Mouse (Mus musculus): ENCODE results near the gene Krt42.

DNA sequence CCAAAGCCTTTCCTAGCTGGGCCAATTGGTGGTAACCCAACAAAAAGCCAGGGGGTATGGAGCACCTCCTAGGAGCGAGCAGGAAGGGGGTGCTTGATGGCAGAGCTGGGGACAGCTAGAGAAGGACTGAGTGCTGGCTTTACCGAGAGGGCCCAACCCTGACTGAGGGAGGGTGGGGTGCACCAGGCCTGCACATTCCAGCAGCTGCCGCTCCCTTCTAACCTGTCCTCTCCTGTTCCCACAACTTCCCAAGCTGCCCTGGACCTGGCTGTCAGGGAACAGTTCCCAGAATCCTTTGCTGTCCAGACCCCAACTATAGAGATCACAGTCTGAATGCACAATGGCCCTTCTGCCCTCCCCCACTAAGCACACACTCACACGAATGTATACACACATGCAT lies 15.3 kb upstream of the Krt42 start:
- TF ChIP-seq CTCF (IDR thresholded peaks at IDR 0.05; ENCODE audit: control insufficient read depth, insufficient read depth, insufficient read length): no peak
- TF ChIP-seq USF1 (IDR thresholded peaks at IDR 0.05; ENCODE audit: low read depth): no peak
- TF ChIP-seq MAX (IDR thresholded peaks at IDR 0.05): no peak

All from C2C12 (cell line).